Mouse (Mus musculus) megakaryocyte, embryonic 14.5 days (primary cell): ENCODE data around the gene Rbm47.

Source experiments
- FLI1 ChIP-seq: IDR thresholded peaks from 2 replicates; pipeline ENCODE4 v1.6.1; 2012; ENCODE audit warnings: low read length, inconsistent platforms, mixed read lengths
- GATA1 ChIP-seq: IDR thresholded peaks from 3 replicates; pipeline ENCODE4 v1.6.1; 2012; ENCODE audit warnings: mixed read lengths, low read length, inconsistent platforms, borderline replicate concordance

- TF ChIP-seq GATA1 = no peak
- TF ChIP-seq FLI1 = no peak
These were observed 168.6 kb downstream of the Rbm47 start, which contains the start of gene 9130230L23Rik for GRCm38 (mm10) chr5:66004134-66004925.
